Mouse (Mus musculus) bone marrow macrophage, adult 2 months (primary cell): ENCODE measurements around the gene Unkl.
"Not testable (repeated sequence)": the region's sequence is repeated elsewhere in the genome, so short reads cannot be mapped to it uniquely, and the experiment has no call there.

Source experiments
- CTCF ChIP-seq: IDR thresholded peaks from 2 replicates; pipeline ENCODE4 v1.5.1; 2012; ENCODE audit warnings: low read depth, mild to moderate bottlenecking, low read length, moderate library complexity
- POLR2A ChIP-seq: IDR thresholded peaks from 2 replicates; pipeline ENCODE4 v1.6.1; 2012; ENCODE audit warnings: mild to moderate bottlenecking, low read depth, low read length, borderline replicate concordance

DNA sequence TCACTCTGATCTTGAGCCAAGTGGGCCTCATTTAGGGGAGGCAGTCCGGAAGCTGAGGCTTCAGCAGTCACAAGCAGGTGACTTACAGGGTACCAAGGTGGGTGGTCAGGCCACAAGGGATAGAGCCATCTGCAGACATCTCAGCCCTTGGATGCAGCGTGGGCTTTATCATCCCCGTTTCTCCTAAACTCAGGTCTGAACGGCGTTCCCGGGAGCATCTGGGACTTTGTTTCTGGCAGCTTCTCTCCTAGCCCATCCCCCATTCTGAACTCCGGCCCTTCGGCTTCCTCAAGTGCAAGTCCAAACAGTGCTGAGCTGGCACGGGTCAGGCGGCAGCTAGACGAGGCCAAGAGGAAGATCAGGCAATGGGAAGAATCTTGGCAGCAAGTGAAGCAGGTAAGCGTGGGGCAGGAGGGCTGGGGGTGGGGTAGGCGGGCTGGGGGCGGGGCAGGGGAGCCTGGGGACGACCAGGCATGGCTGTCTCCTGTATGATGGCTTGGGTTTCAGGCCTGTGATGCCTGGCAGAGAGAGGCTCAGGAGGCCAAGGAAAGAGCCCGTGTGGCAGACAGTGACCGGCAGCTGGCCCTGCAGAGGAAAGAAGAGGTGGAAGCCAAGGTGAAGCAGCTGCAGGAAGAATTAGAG, 41.9 kb downstream of the Unkl start:
- not testable (repeated sequence) for TF ChIP-seq CTCF, POLR2A
